Mouse (Mus musculus): ENCODE measurements at regions not wholly inside any gene's neighbourhood (a gene's known extent, or its start where the extent isn't known, plus 50 kb on each side); places are given as distances from the start of the nearest gene placed in this dataset.

- no peak for DNase-seq
Measured at GRCm38 (mm10) chr10:37376172-37376571, 237.5 kb upstream of the Marcks start.

DNA sequence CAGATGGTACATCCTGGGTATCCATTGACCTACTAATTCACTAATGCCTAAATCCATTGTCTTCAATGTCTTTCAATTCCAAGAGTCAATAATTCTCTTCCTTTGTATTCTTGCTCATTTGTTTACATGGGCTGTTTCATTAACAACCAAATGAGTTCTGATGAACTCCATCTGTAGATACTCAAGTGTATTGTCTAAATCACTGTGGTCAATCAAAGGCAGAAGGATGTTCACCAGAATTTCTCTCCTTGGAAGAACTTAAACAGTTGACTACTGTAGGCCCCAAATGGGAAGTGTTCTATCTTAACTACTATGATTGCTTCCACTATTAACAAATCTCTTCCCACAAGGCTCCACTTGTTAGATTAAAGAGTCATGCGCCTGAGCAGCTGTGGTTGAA lies 236.9 kb upstream of the Marcks start:
- no peak for DNase-seq

- no peak for DNase-seq
Measured at GRCm38 (mm10) chr10:37368997-37369679, 230.4 kb upstream of the Marcks start.

DNA sequence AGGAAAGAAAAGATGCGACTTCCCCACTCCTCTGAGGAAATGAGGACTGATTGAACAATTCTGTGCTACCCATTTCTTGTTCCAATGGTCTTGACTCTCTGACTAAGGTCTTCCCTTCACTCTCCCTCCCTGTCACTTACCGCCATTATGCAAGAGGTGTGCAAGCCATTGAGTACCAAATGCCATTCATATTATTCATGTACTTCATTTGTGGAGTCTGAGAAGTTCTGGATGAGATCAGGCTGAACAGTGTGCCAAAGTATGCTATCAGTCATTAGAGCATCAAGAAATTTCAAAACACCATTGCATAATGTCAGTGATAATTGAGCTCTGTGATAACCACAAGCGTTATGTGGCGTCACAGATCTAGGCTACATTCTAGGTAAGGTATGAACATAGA lies 229.1 kb upstream of the Marcks start:
- DNase-seq: no peak

- no peak for DNase-seq
Measured at GRCm38 (mm10) chr10:37364506-37364905, 225.8 kb upstream of the Marcks start.

GRCm38 (mm10) chr10:37360985-37361384 lies 222.3 kb upstream of the Marcks start:
- no peak for DNase-seq

GRCm38 (mm10) chr10:37358900-37359299 lies 220.2 kb upstream of the Marcks start:
- DNase-seq: no peak

- DNase-seq: no peak
Measured at GRCm38 (mm10) chr10:37358334-37358733, 219.6 kb upstream of the Marcks start.

GRCm38 (mm10) chr10:37357304-37358060 lies 218.8 kb upstream of the Marcks start:
- no peak for DNase-seq

DNA sequence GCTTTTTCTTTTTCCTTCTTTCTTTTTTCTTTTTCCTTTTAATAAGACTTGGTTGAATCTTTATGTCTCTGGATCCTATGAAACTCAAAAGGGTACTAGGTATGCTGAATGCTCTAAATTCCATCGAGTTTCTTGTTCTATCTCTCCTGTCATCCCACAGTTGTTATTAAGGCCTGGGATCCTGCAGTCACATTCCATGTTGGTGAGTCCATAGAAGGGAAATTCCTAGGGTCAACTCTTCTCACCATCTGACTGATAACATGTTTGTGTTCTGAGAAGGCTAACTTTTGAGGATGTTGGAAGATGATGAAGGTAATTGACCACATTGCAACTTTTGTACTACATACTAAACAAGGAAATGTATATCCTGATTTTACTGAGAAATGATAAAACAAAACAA lies 210.5 kb upstream of the Marcks start:
- no peak for DNase-seq

- no peak for DNase-seq
Measured at GRCm38 (mm10) chr10:37348416-37348815, 209.7 kb upstream of the Marcks start.

DNA sequence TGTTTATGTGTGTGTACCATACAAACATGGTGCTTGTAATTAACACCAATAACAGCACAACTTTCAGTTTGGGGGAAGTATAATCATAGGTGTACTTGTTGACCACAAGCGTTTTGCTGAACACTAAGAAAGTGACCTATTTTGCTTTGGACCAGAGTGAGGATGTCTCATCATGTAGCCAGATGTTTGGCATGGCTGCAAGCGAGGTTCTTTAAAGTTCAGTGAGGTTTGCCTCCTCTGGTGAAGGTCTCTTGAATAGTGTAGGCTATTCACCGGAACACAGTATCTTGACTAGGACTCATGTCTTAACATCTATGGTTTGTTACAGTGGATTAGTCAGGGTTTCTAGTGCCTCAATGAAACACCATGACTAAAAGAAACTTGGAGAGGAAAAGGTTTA lies 208.9 kb upstream of the Marcks start:
- no peak for DNase-seq

- DNase-seq: no peak
Measured at GRCm38 (mm10) chr10:37342675-37343074, 204.0 kb upstream of the Marcks start.

DNA sequence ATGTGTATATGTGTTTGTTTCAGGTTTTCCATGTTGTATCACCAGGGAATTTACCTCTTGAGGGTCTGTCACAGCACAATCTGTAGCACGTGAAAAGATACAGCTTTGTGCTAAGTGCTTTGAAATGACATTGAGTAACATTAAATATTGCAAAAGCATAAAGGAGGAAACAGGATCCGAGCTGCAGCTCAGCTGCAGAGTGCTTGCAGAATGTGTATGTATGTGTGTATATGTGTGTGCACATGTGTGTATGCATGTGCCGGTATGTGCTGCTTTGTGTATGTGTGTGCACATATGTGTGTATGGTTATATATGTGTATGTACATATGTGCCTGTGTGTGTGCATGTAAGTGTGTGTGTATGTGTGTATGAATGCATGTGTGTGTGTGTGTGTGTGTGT lies 200.9 kb upstream of the Marcks start:
- DNase-seq: no peak

- no peak for DNase-seq
Measured at GRCm38 (mm10) chr10:37338073-37338912, 199.6 kb upstream of the Marcks start.

DNA sequence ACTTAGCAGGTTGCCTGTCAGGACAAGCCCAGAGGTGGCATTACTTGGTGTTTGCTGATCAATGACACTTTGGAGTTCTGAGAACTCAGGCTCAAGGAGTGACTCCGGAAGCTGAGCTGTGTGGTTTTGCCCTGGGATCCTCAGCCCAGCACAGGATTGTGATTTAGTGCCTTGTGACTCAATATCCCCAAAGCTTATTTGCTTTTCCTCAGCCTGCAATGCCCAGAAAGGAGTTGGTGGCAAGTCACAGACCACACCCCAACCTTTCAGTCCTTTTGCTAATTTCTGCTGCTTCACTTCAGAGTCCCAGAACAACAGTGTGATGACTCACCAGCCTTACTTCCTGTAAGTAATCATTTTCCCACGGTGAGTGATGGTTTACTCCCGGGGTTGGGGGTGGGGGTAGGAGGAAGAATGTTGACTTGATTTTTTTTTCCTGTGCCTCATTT lies 198.5 kb upstream of the Marcks start:
- no peak for DNase-seq

DNA sequence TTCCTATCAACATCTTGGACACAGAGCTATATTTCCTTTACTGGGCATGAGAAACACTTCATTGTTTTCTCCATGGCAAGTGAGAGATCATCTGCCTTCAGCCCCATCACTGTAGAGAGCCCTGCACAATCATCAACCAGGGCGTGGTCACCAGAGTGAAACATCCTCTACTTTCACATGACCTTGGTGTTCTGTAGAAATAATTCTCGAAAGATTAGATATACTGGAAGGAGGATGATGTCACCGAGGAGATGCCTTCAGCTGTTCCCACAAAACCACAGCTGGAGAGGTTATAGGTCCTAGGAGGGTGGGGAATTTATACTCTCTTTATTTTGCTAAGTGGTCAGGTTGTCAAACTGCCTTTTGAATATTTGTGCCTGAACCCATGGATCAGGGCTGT lies 196.4 kb upstream of the Marcks start:
- DNase-seq: no peak

DNA sequence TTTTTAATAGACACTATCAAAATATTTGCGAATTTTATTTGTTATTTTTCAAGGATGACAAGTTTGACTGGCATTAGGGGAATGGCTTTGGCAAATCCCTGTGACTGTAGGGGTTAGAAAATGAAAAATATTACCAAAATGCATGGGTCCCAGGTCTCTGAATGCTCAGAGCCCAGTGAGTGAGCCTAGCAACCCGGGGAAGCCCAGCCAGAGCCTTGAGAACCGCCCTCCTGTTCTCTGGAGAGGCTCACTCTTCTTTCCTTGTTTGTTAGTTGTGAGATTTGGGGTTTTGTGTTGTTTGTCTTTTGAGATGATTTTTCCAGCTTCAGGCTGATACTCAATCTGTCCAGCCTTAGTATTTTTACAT lies 187.4 kb upstream of the Marcks start:
- no peak for DNase-seq

DNA sequence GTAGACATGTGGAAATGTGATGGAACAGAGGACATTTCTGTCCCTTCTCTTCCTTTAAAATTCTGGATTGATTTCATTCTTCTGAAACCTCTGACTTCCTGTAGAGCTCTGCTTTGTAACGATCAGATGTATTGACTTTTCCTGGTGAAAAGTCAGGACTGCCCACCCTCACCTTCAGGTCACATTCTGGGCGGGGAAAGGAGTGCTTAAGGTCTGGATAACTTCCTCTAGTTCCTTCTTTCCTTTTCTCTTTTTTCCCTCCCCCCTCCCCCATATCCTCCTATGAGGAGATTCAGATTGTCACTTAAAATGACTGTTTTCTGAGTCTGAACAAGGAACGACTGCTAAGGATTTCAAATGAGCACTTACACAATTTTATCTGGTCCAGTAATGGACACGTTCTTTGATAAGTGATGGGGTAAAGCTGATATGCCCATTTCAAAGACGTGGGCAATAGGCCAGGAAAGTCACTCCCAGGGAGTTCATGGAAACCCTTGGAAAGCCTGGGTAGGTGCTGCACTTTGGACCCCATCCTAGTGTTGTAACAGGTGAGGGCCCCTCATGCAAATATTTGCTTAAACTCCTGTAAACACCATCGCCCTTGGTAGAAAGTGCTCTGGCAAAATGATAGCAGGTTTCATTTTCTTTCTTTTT lies 186.9 kb upstream of the Marcks start:
- no peak for DNase-seq

- DNase-seq: no peak
Measured at GRCm38 (mm10) chr10:37323689-37324088, 185.0 kb upstream of the Marcks start.

DNA sequence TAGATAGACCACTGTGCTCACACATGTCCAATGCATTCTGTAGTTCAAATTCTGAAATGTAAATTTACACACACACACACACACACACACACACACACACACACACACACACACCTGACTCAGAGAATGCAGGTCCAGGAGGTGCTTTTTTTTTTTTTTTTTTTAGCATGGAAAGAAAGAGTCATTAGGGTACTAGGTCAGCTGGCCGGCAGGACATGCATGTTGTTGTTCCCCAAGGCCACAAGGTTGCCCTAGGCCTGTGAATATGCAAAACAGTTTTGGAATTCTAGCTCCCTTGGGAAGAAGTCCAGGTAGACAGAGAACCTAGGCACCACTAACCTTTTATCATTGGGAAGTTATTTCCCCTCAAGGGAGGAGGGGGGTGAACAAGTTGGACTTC lies 184.1 kb upstream of the Marcks start:
- no peak for DNase-seq

- DNase-seq: no peak
Measured at GRCm38 (mm10) chr10:37322310-37322709, 183.6 kb upstream of the Marcks start.

DNA sequence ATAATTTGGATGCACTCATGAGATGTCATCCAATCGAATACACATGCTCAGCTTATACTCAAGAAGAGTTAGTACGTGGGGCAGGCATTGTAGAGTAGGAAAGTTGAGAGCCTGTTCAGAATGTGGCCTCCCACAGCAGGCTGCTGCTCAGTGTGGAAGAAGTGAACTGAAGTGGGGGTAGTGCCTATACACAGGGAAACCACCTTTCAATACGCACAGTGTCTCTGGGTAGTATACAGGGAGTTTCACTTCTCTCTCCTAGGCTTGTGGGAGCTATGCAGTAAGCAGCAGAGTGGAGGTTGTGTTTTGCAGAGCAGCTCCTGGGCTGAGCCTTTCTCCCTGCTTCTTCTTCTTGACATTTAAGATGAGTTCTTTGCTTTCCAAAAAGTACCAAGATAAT lies 182.5 kb upstream of the Marcks start:
- DNase-seq: no peak
